Mouse (Mus musculus) erythroblast, adult 5-6 weeks (primary cell): ENCODE measurements around the gene Prl8a2. TPM values are rescaled to one million over a fixed set of nuclear protein-coding genes. Genes with fewer than 3 reads are reported as not detected.

Experiments
- ATAC-seq: replicated peaks from 2 replicates; pipeline ENCODE4 v1.8.0; 2016; ENCODE audit warnings: moderate number of reproducible peaks, mild to moderate bottlenecking, moderate TSS enrichment, inconsistent platforms; ENCODE audit not compliant: poor library complexity, low FRiP score, severe bottlenecking
- total RNA-seq, 2 experiments: library from RNA; stranded (forward) in 1 of 2; stranded (reverse) in 1 of 2; fragments of 150-400 nt in 1 of 2; fragments of 200-764, 138-1000 nt in 1 of 2; gene quantifications; 2 replicates each; pipeline versions ENCODE4 v1.2.3 to v1.2.4; 2015 to 2017; ENCODE audit warnings: low replicate concordance in 2 of 2

Gene Prl8a2
- total RNA-seq (2015; ENCODE audit: low replicate concordance) (not detected in 2 replicates), total RNA-seq (2017; ENCODE audit: low replicate concordance) (not detected in 2 replicates)

DNA sequence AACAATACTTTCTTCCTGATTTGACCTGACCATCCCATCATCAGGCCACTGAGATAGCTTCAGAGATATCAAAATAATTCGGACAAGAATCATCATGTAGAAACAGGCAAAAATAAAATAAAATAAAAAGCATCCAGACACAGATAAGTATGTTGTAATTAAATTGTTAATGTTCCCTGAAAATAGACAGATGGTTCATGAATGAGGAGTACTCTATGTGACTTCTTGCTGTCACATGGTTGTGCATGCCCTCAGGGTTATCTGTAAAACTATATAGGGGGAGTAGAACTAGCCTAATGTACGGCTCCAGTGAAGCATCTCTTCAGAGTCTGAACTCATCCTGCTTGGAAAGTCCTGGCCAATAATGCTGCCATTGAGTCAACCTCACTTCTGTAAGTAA lies at the start of gene Prl8a2:
Gene Prl8a2, plus strand, starts transcription at position 301 of the 400 bp plus-strand sequence.
- ATAC-seq: no peak

DNA sequence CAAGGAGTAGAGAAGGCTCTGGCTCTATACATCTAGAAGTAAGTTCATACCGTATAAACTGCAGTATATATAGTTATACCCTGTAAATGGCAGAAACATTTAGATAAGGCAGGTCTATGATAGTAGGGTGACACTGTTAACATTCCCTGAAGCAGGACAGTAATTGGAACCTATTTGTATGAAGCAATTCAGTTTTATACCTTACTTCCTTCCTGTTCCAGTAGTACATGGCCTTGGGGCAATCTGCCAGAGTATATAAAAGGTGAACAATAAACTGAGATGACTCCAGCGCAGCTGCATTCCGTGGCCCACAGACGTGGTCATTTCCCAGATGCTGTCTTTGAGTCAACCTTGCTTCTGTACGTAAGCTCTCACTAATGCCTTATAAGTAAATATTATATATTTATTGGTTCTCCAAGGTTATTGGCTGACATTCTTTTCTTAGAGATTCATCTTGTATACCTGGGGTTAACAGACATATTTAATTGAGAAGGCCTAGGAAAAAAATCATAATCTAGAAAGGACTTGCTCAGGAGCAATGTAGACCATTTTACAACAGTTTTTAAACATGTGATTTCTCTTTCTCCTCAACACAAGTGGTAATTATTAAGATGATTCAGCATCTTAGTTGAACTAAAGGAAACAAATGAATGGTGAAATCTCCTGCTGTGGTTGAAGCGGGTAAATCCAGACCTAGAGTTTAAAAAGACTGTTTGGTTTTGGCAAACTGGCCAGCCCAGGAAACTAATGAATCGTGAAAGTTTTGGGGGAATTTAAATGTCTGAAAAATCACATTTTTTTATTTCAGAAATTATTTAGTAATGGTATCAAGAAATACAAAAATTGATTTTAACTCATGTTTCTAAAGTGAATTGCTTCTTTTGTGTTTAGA lies 32.9 kb upstream of the Prl8a2 start, which contains the start of gene Prl6a1:
Gene Prl6a1, plus strand, starts transcription at position 294 of the 892 bp plus-strand sequence.
- no peak for ATAC-seq

DNA sequence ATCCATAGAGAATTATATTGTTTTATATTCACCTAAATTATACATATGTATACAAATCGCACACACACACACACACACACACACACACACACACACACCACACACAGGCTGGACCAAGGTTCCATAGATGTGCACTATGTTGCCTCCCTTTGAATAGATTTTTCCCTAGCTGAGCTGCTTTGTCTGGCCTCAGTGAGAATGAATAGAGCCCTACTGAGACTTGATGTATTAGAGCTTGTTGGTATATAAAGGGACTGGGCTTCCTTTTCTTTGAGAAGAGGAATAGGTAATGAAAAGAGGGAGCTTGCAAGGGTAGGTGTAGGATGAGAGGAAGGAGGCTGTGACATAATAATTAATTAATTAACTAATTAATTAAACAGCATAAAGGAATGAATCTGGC lies 10.5 kb upstream of the Prl8a2 start:
- ATAC-seq: no peak

DNA sequence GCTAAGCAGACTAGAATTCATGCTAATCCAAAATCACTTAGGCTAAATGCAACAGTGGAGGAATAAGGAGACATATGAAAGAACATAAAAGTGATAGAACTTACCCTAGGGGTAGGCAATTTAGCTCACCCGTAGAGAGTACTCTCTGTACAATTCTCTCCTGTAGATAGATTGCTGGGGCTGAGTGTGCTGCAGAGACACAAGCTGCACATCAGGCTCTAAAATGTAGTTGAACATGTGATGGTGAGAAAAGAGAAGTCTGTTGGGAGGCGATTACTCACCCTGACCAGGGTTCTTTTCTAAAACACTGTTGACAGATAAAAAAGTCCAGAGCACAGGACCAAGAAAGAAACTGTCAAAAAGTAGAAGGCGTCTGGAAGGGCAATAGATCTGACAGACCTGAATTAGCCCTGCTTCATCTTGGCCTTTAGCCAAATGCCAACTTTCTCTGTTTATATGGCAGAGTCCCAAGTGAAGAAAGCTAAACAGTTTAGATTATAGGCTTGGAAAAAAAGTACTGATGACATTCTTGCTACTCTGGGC lies 2.7 kb upstream of the Prl8a2 start:
- ATAC-seq: no peak

DNA sequence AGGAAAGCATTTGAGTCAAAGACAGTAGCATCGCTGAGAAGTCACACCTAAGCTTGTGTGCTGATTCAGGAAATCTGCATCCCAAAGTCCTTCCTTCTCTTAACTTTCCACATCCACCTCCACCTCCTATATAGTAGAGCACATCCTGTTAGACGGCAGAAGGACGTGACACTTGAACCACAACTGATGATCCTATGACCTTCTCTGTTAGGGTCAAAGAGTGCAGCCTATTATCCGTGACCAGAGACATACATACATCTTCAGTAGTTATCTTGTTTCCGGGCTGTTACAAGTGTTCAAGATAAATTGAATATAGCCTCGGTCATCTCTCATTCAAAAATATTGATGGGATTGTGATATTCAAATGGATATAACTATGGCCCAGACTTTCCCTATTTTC lies 45.3 kb downstream of the Prl8a2 start, which contains the start of gene Prl2b1:
Gene Prl2b1, minus strand, starts transcription at position 101 of the 400 bp plus-strand sequence.
- ATAC-seq: no peak

DNA sequence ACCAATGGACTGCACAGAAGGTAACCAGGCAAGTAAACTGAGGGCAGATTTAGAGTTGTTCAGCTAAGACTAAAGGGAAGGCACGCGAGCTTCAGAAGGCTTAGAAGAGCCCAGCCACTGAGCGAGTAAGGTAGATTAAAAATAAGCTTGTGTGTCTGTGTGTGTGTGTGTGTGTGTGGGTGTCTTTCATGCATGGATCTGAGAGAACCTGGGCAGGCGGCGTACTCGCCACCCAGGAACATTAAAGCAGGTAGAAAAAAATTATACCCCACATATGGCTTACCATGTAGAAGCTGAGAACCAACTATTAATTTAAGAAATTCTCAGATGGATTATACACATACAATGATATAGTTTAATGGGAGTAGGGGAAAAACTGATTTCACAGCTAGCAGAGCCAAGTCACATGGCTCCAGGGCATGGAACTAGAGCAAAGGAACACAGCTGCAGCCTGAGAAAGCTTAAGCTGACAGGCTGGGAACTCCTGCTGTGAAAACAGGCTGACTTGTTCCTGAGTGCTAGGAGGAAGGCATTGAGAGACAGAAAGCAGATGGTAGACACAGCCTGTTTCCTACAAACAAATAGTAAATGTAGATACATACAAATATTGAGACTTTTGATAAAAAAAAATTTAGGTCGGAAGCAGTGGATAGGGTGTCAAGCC lies 53.7 kb downstream of the Prl8a2 start:
- ATAC-seq: no peak

Other genes with a start within 250 kb of the Prl8a2 start
- gene Prl3d2, start 224.0 kb upstream of the Prl8a2 start, total RNA-seq (2015; ENCODE audit: low replicate concordance): not detected in 2 replicates
- not detected in 2 replicates for gene Prl3d2, start 224.0 kb upstream of the Prl8a2 start, total RNA-seq (2017; ENCODE audit: low replicate concordance)
- not detected in 2 replicates for gene Prl3d3, start 188.9 kb upstream of the Prl8a2 start, total RNA-seq (2015; ENCODE audit: low replicate concordance)
- gene Prl3d3, start 188.9 kb upstream of the Prl8a2 start, total RNA-seq (2017; ENCODE audit: low replicate concordance): not detected in 2 replicates
- gene Prl3c1, start 149.0 kb upstream of the Prl8a2 start, total RNA-seq (2015; ENCODE audit: low replicate concordance): not detected in 2 replicates
- not detected in 2 replicates for gene Prl3c1, start 149.0 kb upstream of the Prl8a2 start, total RNA-seq (2017; ENCODE audit: low replicate concordance)
- not detected in 2 replicates for gene Prl3b1, start 103.8 kb upstream of the Prl8a2 start, total RNA-seq (2015; ENCODE audit: low replicate concordance)
- not detected in 2 replicates for gene Prl3b1, start 103.8 kb upstream of the Prl8a2 start, total RNA-seq (2017; ENCODE audit: low replicate concordance)
- not detected in 2 replicates for gene Prl3a1, start 86.2 kb upstream of the Prl8a2 start, total RNA-seq (2015; ENCODE audit: low replicate concordance)
- not detected in 2 replicates for gene Prl3a1, start 86.2 kb upstream of the Prl8a2 start, total RNA-seq (2017; ENCODE audit: low replicate concordance)
- gene Prl6a1, start 33.0 kb upstream of the Prl8a2 start, total RNA-seq (2015; ENCODE audit: low replicate concordance): not detected in 2 replicates
- not detected in 2 replicates for gene Prl6a1, start 33.0 kb upstream of the Prl8a2 start, total RNA-seq (2017; ENCODE audit: low replicate concordance)
- not detected in 2 replicates for gene Prl2b1, start 45.2 kb downstream of the Prl8a2 start, total RNA-seq (2015; ENCODE audit: low replicate concordance)
- gene Prl2b1, start 45.2 kb downstream of the Prl8a2 start, total RNA-seq (2017; ENCODE audit: low replicate concordance): not detected in 2 replicates
- not detected in 2 replicates for gene Prl8a6, start 93.0 kb downstream of the Prl8a2 start, total RNA-seq (2015; ENCODE audit: low replicate concordance)
- gene Prl8a6, start 93.0 kb downstream of the Prl8a2 start, total RNA-seq (2017; ENCODE audit: low replicate concordance): not detected in 2 replicates
- gene Prl8a8, start 167.5 kb downstream of the Prl8a2 start, total RNA-seq (2015; ENCODE audit: low replicate concordance): not detected in 2 replicates
- not detected in 2 replicates for gene Prl8a8, start 167.5 kb downstream of the Prl8a2 start, total RNA-seq (2017; ENCODE audit: low replicate concordance)
- not detected in 2 replicates for gene Prl8a9, start 218.9 kb downstream of the Prl8a2 start, total RNA-seq (2015; ENCODE audit: low replicate concordance)
- gene Prl8a9, start 218.9 kb downstream of the Prl8a2 start, total RNA-seq (2017; ENCODE audit: low replicate concordance): not detected in 2 replicates
- not detected in 2 replicates for gene Prl8a1, start 236.5 kb downstream of the Prl8a2 start, total RNA-seq (2015; ENCODE audit: low replicate concordance)
- gene Prl8a1, start 236.5 kb downstream of the Prl8a2 start, total RNA-seq (2017; ENCODE audit: low replicate concordance): not detected in 2 replicates